Mouse (Mus musculus): ENCODE data around the gene Qtrt1. TPM values are rescaled to one million over a fixed set of nuclear protein-coding genes. Genes with fewer than 3 reads are reported as not detected.
"Not testable (repeated sequence)": the region's sequence is repeated elsewhere in the genome, so short reads cannot be mapped to it uniquely, and the experiment has no call there.

The Qtrt1 gene
- polyA plus RNA-seq, 1 experiment from 2014 or later: 60.3 TPM

- Histone ChIP-seq H3K9ac (ENCODE audit: low read depth, low read length) (no peak overlapping the region), H3K4me2 (ENCODE audit: low read depth, low read length) (no peak overlapping the region), H3K27me3 (replicated peaks; ENCODE audit: control insufficient read depth, insufficient read depth, low read length) (no peaks in the 10 kb centered on the region), H3K27ac (ENCODE audit: low read length) (no peak overlapping the region), H3K4me1 (ENCODE audit: control insufficient read depth, insufficient read depth, low read length) (peaks cover 14% of the 10 kb centered on the region), H3K36me3 (ENCODE audit: control insufficient read depth, insufficient read depth, low read length) (peaks cover 13% of the 10 kb centered on the region; the same call in 1 of the 2 replicates), H3K4me3 (ENCODE audit: low read length) (no peak overlapping the region), H3K9me3 (ENCODE audit: control insufficient read depth, low read length) (no peaks in the 10 kb centered on the region)
- no peak for ATAC-seq
- 87% methylated on average over 3 of the region's 3 CpGs for WGBS
Observed at GRCm38 (mm10) chr9:21463766-21464564, 52.3 kb downstream of the Qtrt1 start.

- peaks cover 13% of the 10 kb centered on the region; the same call in 1 of the 2 replicates for H3K36me3 ChIP-seq (ENCODE audit: control insufficient read depth, insufficient read depth, low read length)
- H3K9ac ChIP-seq (ENCODE audit: low read depth, low read length); H3K27ac ChIP-seq (ENCODE audit: low read length); H3K27me3 ChIP-seq (replicated peaks; ENCODE audit: control insufficient read depth, insufficient read depth, low read length); H3K9me3 ChIP-seq (ENCODE audit: control insufficient read depth, low read length); ATAC-seq; H3K4me3 ChIP-seq (ENCODE audit: low read length); H3K4me2 ChIP-seq (ENCODE audit: low read depth, low read length): not testable (repeated sequence)
- H3K4me1 ChIP-seq (ENCODE audit: control insufficient read depth, insufficient read depth, low read length): peaks cover 14% of the 10 kb centered on the region
- WGBS: 92% methylated on average over 7 of the region's 7 CpGs
Observed at GRCm38 (mm10) chr9:21464565-21464928, 52.9 kb downstream of the Qtrt1 start.

GRCm38 (mm10) chr9:21469032-21470024 is 57.7 kb downstream of the Qtrt1 start:
- Histone ChIP-seq H3K4me3 (ENCODE audit: low read length) (no peak overlapping the region), H3K9me3 (ENCODE audit: control insufficient read depth, low read length) (no peaks in the 10 kb centered on the region), H3K4me1 (ENCODE audit: control insufficient read depth, insufficient read depth, low read length) (no peaks in the 10 kb centered on the region), H3K9ac (ENCODE audit: low read depth, low read length) (no peak overlapping the region), H3K27me3 (replicated peaks; ENCODE audit: control insufficient read depth, insufficient read depth, low read length) (no peaks in the 10 kb centered on the region), H3K4me2 (ENCODE audit: low read depth, low read length) (no peak overlapping the region), H3K36me3 (ENCODE audit: control insufficient read depth, insufficient read depth, low read length) (peaks cover 29% of the 10 kb centered on the region), H3K27ac (ENCODE audit: low read length) (no peak overlapping the region)
- peak; percentile 42 for ATAC-seq
- WGBS: 78% methylated on average over 19 of the region's 20 CpGs

Other genes starting within 250 kb of the Qtrt1 start
- gene Pde4a, start 246.1 kb upstream of the Qtrt1 start, polyA plus RNA-seq (2015; fragmentation: Nextera tagmentation; extraction: Ambion mirVana): 6.2 and 7.8 TPM in 2 replicates
- 58.1 and 59.7 TPM in 2 replicates for gene Keap1, start 172.5 kb upstream of the Qtrt1 start, polyA plus RNA-seq (2015; fragmentation: Nextera tagmentation; extraction: Ambion mirVana)
- gene S1pr5, start 163.4 kb upstream of the Qtrt1 start, polyA plus RNA-seq (2015; fragmentation: Nextera tagmentation; extraction: Ambion mirVana): 0.06 TPM in 1 of 2 replicates, not detected in the other
- gene Atg4d, start 146.5 kb upstream of the Qtrt1 start, polyA plus RNA-seq (2015; fragmentation: Nextera tagmentation; extraction: Ambion mirVana): 62.1 and 62.3 TPM in 2 replicates
- gene Kri1, start 123.9 kb upstream of the Qtrt1 start, polyA plus RNA-seq (2015; fragmentation: Nextera tagmentation; extraction: Ambion mirVana): 12.3 and 13.2 TPM in 2 replicates
- gene Cdkn2d, start 120.4 kb upstream of the Qtrt1 start, polyA plus RNA-seq (2015; fragmentation: Nextera tagmentation; extraction: Ambion mirVana): 40.2 and 42.5 TPM in 2 replicates
- 158 and 172 TPM in 2 replicates for gene Ap1m2, start 99.5 kb upstream of the Qtrt1 start, polyA plus RNA-seq (2015; fragmentation: Nextera tagmentation; extraction: Ambion mirVana)
- 44.6 and 50.2 TPM in 2 replicates for gene Slc44a2, start 91.1 kb upstream of the Qtrt1 start, polyA plus RNA-seq (2015; fragmentation: Nextera tagmentation; extraction: Ambion mirVana)
- gene Ilf3, start 44.0 kb upstream of the Qtrt1 start, polyA plus RNA-seq (2015; fragmentation: Nextera tagmentation; extraction: Ambion mirVana): 119 and 127 TPM in 2 replicates
- gene Dnm2, start 13.1 kb downstream of the Qtrt1 start, polyA plus RNA-seq (2015; fragmentation: Nextera tagmentation; extraction: Ambion mirVana): 77.7 and 82.5 TPM in 2 replicates
- gene Tmed1, start 98.4 kb downstream of the Qtrt1 start, polyA plus RNA-seq (2015; fragmentation: Nextera tagmentation; extraction: Ambion mirVana): 72.6 and 79.7 TPM in 2 replicates
- gene AB124611, start 114.3 kb downstream of the Qtrt1 start, polyA plus RNA-seq (2015; fragmentation: Nextera tagmentation; extraction: Ambion mirVana): 2.1 and 3.2 TPM in 2 replicates
- gene Carm1, start 135.1 kb downstream of the Qtrt1 start, polyA plus RNA-seq (2015; fragmentation: Nextera tagmentation; extraction: Ambion mirVana): 14.3 and 15.1 TPM in 2 replicates
- gene Timm29, start 180.9 kb downstream of the Qtrt1 start, polyA plus RNA-seq (2015; fragmentation: Nextera tagmentation; extraction: Ambion mirVana): 22.0 and 23.5 TPM in 2 replicates
- gene Yipf2, start 181.0 kb downstream of the Qtrt1 start, polyA plus RNA-seq (2015; fragmentation: Nextera tagmentation; extraction: Ambion mirVana): 34.0 and 34.7 TPM in 2 replicates
- gene Smarca4, start 204.3 kb downstream of the Qtrt1 start, polyA plus RNA-seq (2015; fragmentation: Nextera tagmentation; extraction: Ambion mirVana): 59.5 and 61.2 TPM in 2 replicates

Measured in intestine, embryonic 16.5 days (tissue).